Mouse (Mus musculus) midbrain, embryonic 13.5 days (tissue): ENCODE data around the gene Ikzf3. TPM values are rescaled to one million over a fixed set of nuclear protein-coding genes. Genes with fewer than 3 reads are reported as not detected.

ENCODE experiments used
- ATAC-seq: fragments of 200-750 bp; cut with Nextera tagmentation; 2 replicates; pipeline ENCODE4 v1.8.0; 2017; ENCODE audit warnings: mild to moderate bottlenecking, moderate TSS enrichment, moderate library complexity
- H3K27ac ChIP-seq: fragments of 300-500 bp; sonication (generic); 2 replicates; pipeline ENCODE4 v1.5.1; 2015; ENCODE audit warnings: inconsistent platforms, mild to moderate bottlenecking, moderate library complexity
- H3K27me3 ChIP-seq: fragments of 300-500 bp; sonication (generic); 2 replicates; pipeline ENCODE4 v1.6.1; 2015; ENCODE audit warnings: mild to moderate bottlenecking, inconsistent platforms
- H3K36me3 ChIP-seq: fragments of 300-500 bp; sonication (generic); 2 replicates; pipeline ENCODE4 v1.6.1; 2015; ENCODE audit warnings: mild to moderate bottlenecking, inconsistent platforms
- H3K4me1 ChIP-seq: fragments of 300-500 bp; sonication (generic); replicated peaks from 2 replicates; pipeline ENCODE4 v1.6.1; 2015; ENCODE audit warnings: inconsistent platforms
- H3K4me2 ChIP-seq: fragments of 300-500 bp; sonication (generic); replicated peaks from 2 replicates; pipeline ENCODE4 v1.6.1; 2015; ENCODE audit warnings: moderate library complexity, mild to moderate bottlenecking, inconsistent platforms
- H3K4me3 ChIP-seq: fragments of 300-500 bp; sonication (generic); replicated peaks from 2 replicates; pipeline ENCODE4 v1.5.1; 2015; ENCODE audit warnings: mild to moderate bottlenecking, inconsistent platforms
- H3K9ac ChIP-seq: fragments of 300-500 bp; sonication (generic); replicated peaks from 2 replicates; pipeline ENCODE4 v1.6.1; 2015; ENCODE audit warnings: mild to moderate bottlenecking, inconsistent platforms
- H3K9me3 ChIP-seq: fragments of 300-500 bp; sonication (generic); 2 replicates; pipeline ENCODE4 v1.6.1; 2016; ENCODE audit warnings: mild to moderate bottlenecking, inconsistent platforms
- WGBS: fragments of 180-500 bp; shearing (Covaris S2); methylation state at CpG from one replicate; pipeline ENCODE4 v1.1.7; 2015; 5-methylcytosine and 5-hydroxymethylcytosine counted together
- polyA plus RNA-seq: library from polyadenylated mRNA; unstranded; fragments of >200 nt; fragmentation: Nextera tagmentation; extraction: Ambion mirVana; gene quantifications from 2 replicates; pipeline ENCODE4 v1.2.1, GENCODE M21; 2015

Ikzf3 gene
- polyA plus RNA-seq, 1 experiment from 2014 or later = 0.36 TPM

DNA sequence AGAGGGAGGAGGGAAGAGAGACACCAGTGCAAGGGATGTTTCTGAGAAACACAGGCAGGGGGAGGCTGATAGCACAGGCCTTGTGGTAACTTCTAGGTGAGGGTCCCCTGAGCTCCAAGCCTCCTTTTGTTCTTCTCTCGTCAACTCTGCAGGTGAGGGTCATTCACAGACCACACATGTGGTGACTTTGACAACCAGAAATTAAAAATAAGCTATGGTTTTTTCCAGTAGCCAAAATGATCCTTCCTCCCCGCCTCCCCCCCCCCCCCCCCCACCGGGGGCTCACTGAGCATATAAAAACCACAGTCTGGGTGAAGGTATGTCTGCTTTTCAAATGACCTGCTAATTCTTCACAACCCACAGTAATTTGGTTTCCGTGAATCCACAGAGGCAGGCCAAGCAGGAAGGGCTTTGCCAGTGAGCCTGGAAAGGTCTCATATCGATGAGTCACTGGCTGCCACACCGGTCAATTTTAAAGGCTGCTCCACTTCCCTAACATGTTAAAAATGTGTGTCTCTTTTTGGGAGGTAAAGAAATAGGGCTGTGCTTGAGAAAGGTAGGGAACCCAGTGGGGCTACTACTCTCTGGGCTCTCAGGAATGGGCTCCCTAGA, 84.6 kb downstream of the Ikzf3 start:
- H3K4me3 ChIP-seq = no peak overlapping the region
- H3K27me3 ChIP-seq = peaks cover 42% of the 10 kb centered on the region
- H3K4me1 ChIP-seq = peaks cover 11% of the 10 kb centered on the region; the same call in 1 of the 2 replicates
- H3K4me2 ChIP-seq = no peak overlapping the region
- H3K9ac ChIP-seq = no peak overlapping the region
- H3K27ac ChIP-seq = no peak overlapping the region
- H3K36me3 ChIP-seq = no peaks in the 10 kb centered on the region
- 60% methylated on average over 6 of the region's 6 CpGs for WGBS
- ATAC-seq = no peak
- no peaks in the 10 kb centered on the region for H3K9me3 ChIP-seq

GRCm38 (mm10) chr11:98459860-98460259, 86.0 kb downstream of the Ikzf3 start:
- 81% methylated on average over 9 of the region's 9 CpGs for WGBS
- H3K4me2 ChIP-seq = no peak overlapping the region
- no peak for ATAC-seq
- no peaks in the 10 kb centered on the region for H3K36me3 ChIP-seq
- no peak overlapping the region for H3K27ac ChIP-seq
- no peak overlapping the region for H3K4me3 ChIP-seq
- no peaks in the 10 kb centered on the region for H3K9me3 ChIP-seq
- no peak overlapping the region for H3K9ac ChIP-seq
- peaks cover 45% of the 10 kb centered on the region for H3K27me3 ChIP-seq
- peaks cover 11% of the 10 kb centered on the region; the same call in 1 of the 2 replicates for H3K4me1 ChIP-seq

GRCm38 (mm10) chr11:98459071-98459741, 86.6 kb downstream of the Ikzf3 start:
- no peak for ATAC-seq
- H3K4me2 ChIP-seq = no peak overlapping the region
- no peak overlapping the region for H3K9ac ChIP-seq
- H3K36me3 ChIP-seq = no peaks in the 10 kb centered on the region
- H3K4me1 ChIP-seq = peaks cover 11% of the 10 kb centered on the region; the same call in 1 of the 2 replicates
- H3K4me3 ChIP-seq = no peak overlapping the region
- H3K9me3 ChIP-seq = no peaks in the 10 kb centered on the region
- peaks cover 45% of the 10 kb centered on the region for H3K27me3 ChIP-seq
- WGBS = 24% methylated on average over 11 of the region's 11 CpGs
- H3K27ac ChIP-seq = no peak overlapping the region

DNA sequence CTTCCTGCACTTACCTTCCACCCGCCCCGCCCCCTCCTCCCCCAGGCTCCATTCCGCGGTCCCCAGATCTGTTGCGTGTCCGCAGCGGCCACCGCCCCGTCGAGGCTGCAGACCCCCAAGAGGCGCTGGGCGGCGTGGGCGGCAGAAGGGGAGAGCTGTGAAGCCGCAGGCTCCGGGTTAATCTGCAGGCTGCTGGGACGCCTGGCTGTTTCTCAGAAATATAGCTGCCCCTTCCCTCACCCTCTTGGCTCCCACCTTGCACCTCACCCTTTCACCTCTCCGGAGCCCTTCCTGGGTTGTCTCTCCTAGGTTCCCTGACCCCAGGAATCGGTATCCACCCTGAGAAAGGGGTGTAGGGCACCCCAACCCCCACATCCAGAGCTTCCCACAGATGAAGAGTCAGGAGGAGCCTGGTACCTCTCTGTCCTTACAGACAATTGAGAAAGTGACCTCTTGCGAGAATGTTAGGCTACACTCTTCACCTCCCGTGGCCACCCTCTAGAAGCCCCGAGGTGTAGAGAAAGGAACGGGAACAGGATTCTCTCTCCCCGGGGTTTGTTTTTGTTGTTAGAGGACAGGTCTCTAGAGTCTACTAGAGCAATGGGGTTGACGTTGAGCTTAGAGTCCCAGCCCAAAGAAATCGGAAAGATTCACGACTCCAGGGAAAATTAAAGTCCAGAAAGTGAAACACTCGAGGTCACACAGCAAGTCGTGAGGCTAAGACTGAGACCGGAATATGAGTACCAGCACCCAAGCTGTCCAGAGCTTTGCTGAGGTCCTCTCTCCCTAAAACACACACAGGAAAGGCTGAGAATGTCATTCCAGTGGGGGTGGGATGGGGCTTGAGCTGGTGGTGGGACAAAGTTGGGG, 87.5 kb downstream of the Ikzf3 start:
- H3K9ac ChIP-seq = peak overlapping the region; percentile 71
- H3K27me3 ChIP-seq = peaks cover 45% of the 10 kb centered on the region
- WGBS = 3% methylated on average over 28 of the region's 30 CpGs
- no peaks in the 10 kb centered on the region for H3K9me3 ChIP-seq
- no peak overlapping the region for H3K27ac ChIP-seq
- H3K4me3 ChIP-seq = peak overlapping the region; percentile 59
- no peaks in the 10 kb centered on the region for H3K36me3 ChIP-seq
- peak overlapping the region; percentile 78 for H3K4me2 ChIP-seq
- ATAC-seq = no peak
- peaks cover 11% of the 10 kb centered on the region; the same call in 1 of the 2 replicates for H3K4me1 ChIP-seq

GRCm38 (mm10) chr11:98457367-98458120, 88.3 kb downstream of the Ikzf3 start:
- Histone ChIP-seq H3K4me2 (peak overlapping the region; percentile 78), H3K9me3 (no peaks in the 10 kb centered on the region), H3K27ac (peak overlapping the region; percentile 69), H3K9ac (peak overlapping the region; percentile 71), H3K36me3 (no peaks in the 10 kb centered on the region), H3K4me1 (peaks cover 11% of the 10 kb centered on the region; the same call in 1 of the 2 replicates), H3K4me3 (peak overlapping the region; percentile 59), H3K27me3 (peaks cover 45% of the 10 kb centered on the region)
- peak; percentile 90 for ATAC-seq
- under 1% methylated on average over 44 of the region's 64 CpGs for WGBS

DNA sequence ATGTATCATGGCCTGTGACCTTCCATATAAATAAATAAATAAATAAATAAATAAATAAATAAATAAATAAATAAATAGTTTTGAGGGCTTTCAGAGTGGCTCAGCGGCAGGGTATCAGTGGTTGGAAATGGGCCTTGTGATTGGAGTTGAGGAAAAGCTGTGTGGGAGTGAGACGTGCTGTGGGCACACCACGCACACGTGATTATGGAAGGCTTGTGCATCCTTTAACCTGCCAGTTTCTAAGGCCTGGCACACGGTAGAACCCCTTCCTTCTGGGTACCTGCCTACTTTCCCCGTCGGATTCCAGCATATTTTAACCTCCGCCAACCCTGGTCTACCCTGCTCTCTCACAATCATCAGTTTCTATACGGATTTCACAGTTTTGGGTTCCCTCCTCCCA, 88.9 kb downstream of the Ikzf3 start:
- peak overlapping the region; percentile 71; the same call in 1 of the 2 replicates for H3K9ac ChIP-seq
- H3K4me2 ChIP-seq = peak overlapping the region; percentile 78
- peak; percentile 38 for ATAC-seq
- peak overlapping the region; percentile 69; the same call in 1 of the 2 replicates for H3K27ac ChIP-seq
- WGBS = 25% methylated on average over 9 of the region's 9 CpGs
- H3K4me3 ChIP-seq = peak overlapping the region; percentile 59
- no peaks in the 10 kb centered on the region for H3K36me3 ChIP-seq
- H3K9me3 ChIP-seq = no peaks in the 10 kb centered on the region
- peaks cover 11% of the 10 kb centered on the region; the same call in 1 of the 2 replicates for H3K4me1 ChIP-seq
- H3K27me3 ChIP-seq = peaks cover 43% of the 10 kb centered on the region

- H3K27me3 ChIP-seq = peaks cover 39% of the 10 kb centered on the region
- H3K36me3 ChIP-seq = no peaks in the 10 kb centered on the region
- no peak for ATAC-seq
- WGBS = 80% methylated on average over 5 of the region's 5 CpGs
- H3K4me3 ChIP-seq = no peak overlapping the region; the same call in 1 of the 2 replicates
- no peak overlapping the region for H3K27ac ChIP-seq
- H3K4me1 ChIP-seq = peaks cover 11% of the 10 kb centered on the region; the same call in 1 of the 2 replicates
- no peak overlapping the region for H3K4me2 ChIP-seq
- H3K9me3 ChIP-seq = no peaks in the 10 kb centered on the region
- no peak overlapping the region for H3K9ac ChIP-seq
These were observed 89.3 kb downstream of the Ikzf3 start for GRCm38 (mm10) chr11:98456545-98456944.

DNA sequence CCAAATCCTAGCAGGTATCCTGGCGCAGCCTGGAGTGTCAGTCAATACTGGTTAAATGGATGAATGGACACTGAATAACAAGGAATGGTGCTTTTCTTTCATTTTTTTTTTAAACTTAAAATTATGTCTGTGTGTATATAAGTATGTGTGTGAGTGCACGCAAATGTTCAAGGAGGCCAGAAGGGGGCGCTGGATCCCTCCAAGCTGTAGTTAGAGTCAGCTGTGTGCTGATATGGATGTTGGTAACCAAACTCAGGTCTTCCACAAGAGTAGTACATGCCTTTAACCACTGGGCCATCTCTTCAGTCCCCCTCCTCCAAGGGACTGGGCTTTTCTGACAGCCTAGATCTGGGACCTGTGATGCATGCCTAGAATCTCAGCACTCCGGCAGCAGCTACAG, 90.3 kb downstream of the Ikzf3 start:
- H3K27me3 ChIP-seq = peaks cover 32% of the 10 kb centered on the region
- WGBS = 85% methylated on average over 4 of the region's 4 CpGs

GRCm38 (mm10) chr11:98449921-98450771, 95.7 kb downstream of the Ikzf3 start:
- Histone ChIP-seq H3K4me1 (peaks cover 6% of the 10 kb centered on the region), H3K27me3 (peaks cover 43% of the 10 kb centered on the region)
- 87% methylated on average over 20 of the region's 20 CpGs for WGBS

More for the DNA sequence above, 90.3 kb downstream of the Ikzf3 start:
- Histone ChIP-seq H3K9me3 (no peaks in the 10 kb centered on the region), H3K4me1 (peaks cover 11% of the 10 kb centered on the region; the same call in 1 of the 2 replicates), H3K36me3 (no peaks in the 10 kb centered on the region), H3K4me2 (no peak overlapping the region), H3K9ac (no peak overlapping the region), H3K4me3 (no peak overlapping the region), H3K27ac (no peak overlapping the region)
- ATAC-seq = no peak

GRCm38 (mm10) chr11:98449419-98449818, 96.4 kb downstream of the Ikzf3 start:
- ATAC-seq = no peak
- no peaks in the 10 kb centered on the region for H3K36me3 ChIP-seq
- no peak overlapping the region for H3K4me3 ChIP-seq
- H3K27ac ChIP-seq = no peak overlapping the region
- 80% methylated on average over 3 of the region's 3 CpGs for WGBS
- H3K9ac ChIP-seq = no peak overlapping the region
- peaks cover 6% of the 10 kb centered on the region for H3K4me1 ChIP-seq
- peaks cover 43% of the 10 kb centered on the region for H3K27me3 ChIP-seq
- H3K9me3 ChIP-seq = no peaks in the 10 kb centered on the region
- no peak overlapping the region for H3K4me2 ChIP-seq

More at GRCm38 (mm10) chr11:98449921-98450771, 95.7 kb downstream of the Ikzf3 start:
- no peak overlapping the region for H3K9ac ChIP-seq
- no peaks in the 10 kb centered on the region for H3K36me3 ChIP-seq
- H3K4me2 ChIP-seq = no peak overlapping the region
- ATAC-seq = no peak
- no peaks in the 10 kb centered on the region for H3K9me3 ChIP-seq
- no peak overlapping the region for H3K4me3 ChIP-seq
- H3K27ac ChIP-seq = no peak overlapping the region
